Mouse (Mus musculus) liver, embryonic 13.5 days (tissue): ENCODE measurements around the gene Cdc34b. TPM values are rescaled to one million over a fixed set of nuclear protein-coding genes. Genes with fewer than 3 reads are reported as not detected.

Source experiments
- ATAC-seq: fragments of 200-750 bp; cut with Nextera tagmentation; 2 replicates; pipeline ENCODE4 v1.8.0; 2017; ENCODE audit warnings: low read depth, mild to moderate bottlenecking, moderate number of reproducible peaks, moderate library complexity
- DNase-seq: peaks from one replicate; pipeline ENCODE4 v3.0.0; 2022
- H3K27ac ChIP-seq: fragments of 300-500 bp; sonication (generic); 2 replicates; pipeline ENCODE4 v1.5.1; 2015; ENCODE audit warnings: moderate library complexity, mild to moderate bottlenecking, inconsistent platforms
- H3K27me3 ChIP-seq: fragments of 300-500 bp; sonication (generic); 2 replicates; pipeline ENCODE4 v1.6.1; 2015; ENCODE audit warnings: mild to moderate bottlenecking, inconsistent platforms
- H3K36me3 ChIP-seq: fragments of 300-500 bp; sonication (generic); 2 replicates; pipeline ENCODE4 v1.6.1; 2015; ENCODE audit warnings: mild to moderate bottlenecking, inconsistent platforms
- H3K4me1 ChIP-seq: fragments of 300-500 bp; sonication (generic); replicated peaks from 2 replicates; pipeline ENCODE4 v1.6.1; 2015; ENCODE audit warnings: inconsistent platforms
- H3K4me2 ChIP-seq: fragments of 300-500 bp; sonication (generic); 2 replicates; pipeline ENCODE4 v1.6.1; 2015; ENCODE audit warnings: inconsistent platforms, mild to moderate bottlenecking, moderate library complexity
- H3K4me3 ChIP-seq: fragments of 300-500 bp; sonication (generic); replicated peaks from 2 replicates; pipeline ENCODE4 v1.5.1; 2015; ENCODE audit warnings: mild to moderate bottlenecking, inconsistent platforms
- H3K9ac ChIP-seq: fragments of 300-500 bp; sonication (generic); 2 replicates; pipeline ENCODE4 v1.6.1; 2015; ENCODE audit warnings: mild to moderate bottlenecking, inconsistent platforms
- H3K9me3 ChIP-seq: fragments of 300-500 bp; sonication (generic); replicated peaks from 2 replicates; pipeline ENCODE4 v1.6.1; 2016; ENCODE audit warnings: inconsistent platforms
- WGBS: fragments of 180-500 bp; shearing (Covaris S2); methylation state at CpG from one replicate; pipeline ENCODE4 v1.1.7; 2015; ENCODE audit not compliant: insufficient replicate concordance; 5-methylcytosine and 5-hydroxymethylcytosine counted together
- polyA plus RNA-seq: library from polyadenylated mRNA; unstranded; fragments of >200 nt; fragmentation: Nextera tagmentation; extraction: Ambion mirVana; gene quantifications from 2 replicates; pipeline ENCODE4 v1.2.1, GENCODE M21; 2015

Cdc34b gene
- polyA plus RNA-seq, 1 experiment from 2014 or later, result 0.08 TPM

GRCm38 (mm10) chr11:94785247-94785646 lies 43.7 kb downstream of the Cdc34b start:
- Histone ChIP-seq H3K27ac (no peak overlapping the region), H3K4me1 (no peaks in the 10 kb centered on the region), H3K36me3 (no peaks in the 10 kb centered on the region), H3K4me3 (no peak overlapping the region), H3K9me3 (no peaks in the 10 kb centered on the region), H3K9ac (no peak overlapping the region), H3K27me3 (no peaks in the 10 kb centered on the region), H3K4me2 (no peak overlapping the region)
- no peak for ATAC-seq
- 6% methylated on average over 2 of the region's 2 CpGs for WGBS
- DNase-seq, result peak; percentile 20

GRCm38 (mm10) chr11:94791700-94792099 lies 50.1 kb downstream of the Cdc34b start:
- Histone ChIP-seq H3K4me3 (no peak overlapping the region), H3K27me3 (no peaks in the 10 kb centered on the region), H3K9me3 (no peaks in the 10 kb centered on the region), H3K36me3 (no peaks in the 10 kb centered on the region), H3K4me2 (no peak overlapping the region), H3K9ac (no peak overlapping the region), H3K4me1 (no peaks in the 10 kb centered on the region), H3K27ac (no peak overlapping the region)
- DNase-seq (no peak), ATAC-seq (no peak)

Other genes starting within 250 kb of the Cdc34b start
- gene Epn3, start 241.8 kb upstream of the Cdc34b start, polyA plus RNA-seq, result 0.05 and 0.08 TPM in 2 replicates
- gene Mycbpap, start 220.0 kb upstream of the Cdc34b start, polyA plus RNA-seq, result 0.05 and 0.19 TPM in 2 replicates
- 1.6 and 2.5 TPM in 2 replicates for gene Rsad1, start 192.5 kb upstream of the Cdc34b start, polyA plus RNA-seq
- gene Chad, start 176.7 kb upstream of the Cdc34b start, polyA plus RNA-seq, result 0.13 TPM in 1 of 2 replicates, not detected in the other
- gene Acsf2, start 139.9 kb upstream of the Cdc34b start, polyA plus RNA-seq, result 1.1 and 1.3 TPM in 2 replicates
- gene Lrrc59, start 112.0 kb upstream of the Cdc34b start, polyA plus RNA-seq, result 133 and 148 TPM in 2 replicates
- 90.2 and 91.3 TPM in 2 replicates for gene Mrpl27, start 88.0 kb upstream of the Cdc34b start, polyA plus RNA-seq
- 18.4 and 19.5 TPM in 2 replicates for gene Eme1, start 87.8 kb upstream of the Cdc34b start, polyA plus RNA-seq
- gene Xylt2, start 64.3 kb upstream of the Cdc34b start, polyA plus RNA-seq, result 2.4 and 2.9 TPM in 2 replicates
- gene Gm11541, start 37.3 kb upstream of the Cdc34b start, polyA plus RNA-seq, result not detected in 2 replicates
- gene Tmem92, start 40.9 kb downstream of the Cdc34b start, polyA plus RNA-seq, result not detected in 2 replicates
- 83.0 and 85.6 TPM in 2 replicates for gene Col1a1, start 194.4 kb downstream of the Cdc34b start, polyA plus RNA-seq
- not detected in 2 replicates for gene Hils1, start 225.8 kb downstream of the Cdc34b start, polyA plus RNA-seq
- gene Sgca, start 234.5 kb downstream of the Cdc34b start, polyA plus RNA-seq, result 0.21 and 0.28 TPM in 2 replicates
- 10.0 and 10.6 TPM in 2 replicates for gene Ppp1r9b, start 249.3 kb downstream of the Cdc34b start, polyA plus RNA-seq